Mouse (Mus musculus) heart, adult 8-10 months (tissue): ENCODE measurements around the gene 6030468B19Rik. TPM values are rescaled to one million over a fixed set of nuclear protein-coding genes. Genes with fewer than 3 reads are reported as not detected.

Source experiments
- DNase-seq: peaks from one replicate; pipeline ENCODE4 v3.0.0; 2022; ENCODE audit warnings: low spot score
- total RNA-seq, 4 experiments: library from RNA; stranded (reverse); gene quantifications; 2 replicates each; pipeline ENCODE4 v1.2.4; 2022

6030468B19Rik gene
- not detected for total RNA-seq

- no peak for DNase-seq
Measured at GRCm38 (mm10) chr11:117797511-117798159, at the start of gene 6030468B19Rik. 6030468B19Rik (plus strand) TSS chr11:117797660.

GRCm38 (mm10) chr11:117748628-117749027, 48.8 kb upstream of the 6030468B19Rik start:
- DNase-seq, result no peak

- no peak for DNase-seq
Measured at GRCm38 (mm10) chr11:117749414-117749813, 48.0 kb upstream of the 6030468B19Rik start.

- DNase-seq, result no peak
Measured at GRCm38 (mm10) chr11:117751544-117751943, 45.9 kb upstream of the 6030468B19Rik start.

- no peak for DNase-seq
Measured at GRCm38 (mm10) chr11:117755891-117756290, 41.6 kb upstream of the 6030468B19Rik start.

- DNase-seq, result no peak
Measured at GRCm38 (mm10) chr11:117759267-117759666, 38.2 kb upstream of the 6030468B19Rik start.

GRCm38 (mm10) chr11:117760374-117761119, 36.9 kb upstream of the 6030468B19Rik start:
- DNase-seq, result no peak

- no peak for DNase-seq
Measured at GRCm38 (mm10) chr11:117761801-117762200, 35.7 kb upstream of the 6030468B19Rik start.

- DNase-seq, result peak; percentile 44
Measured at GRCm38 (mm10) chr11:117762246-117762645, 35.2 kb upstream of the 6030468B19Rik start.

GRCm38 (mm10) chr11:117764319-117764718, 33.1 kb upstream of the 6030468B19Rik start:
- no peak for DNase-seq

GRCm38 (mm10) chr11:117765361-117765760, 32.1 kb upstream of the 6030468B19Rik start:
- DNase-seq, result no peak

- DNase-seq, result no peak
Measured at GRCm38 (mm10) chr11:117766275-117766674, 31.2 kb upstream of the 6030468B19Rik start.

GRCm38 (mm10) chr11:117768725-117769682, 28.5 kb upstream of the 6030468B19Rik start:
- no peak for DNase-seq

- DNase-seq, result no peak
Measured at GRCm38 (mm10) chr11:117769683-117770047, 27.8 kb upstream of the 6030468B19Rik start.

- no peak for DNase-seq
Measured at GRCm38 (mm10) chr11:117770407-117770806, 27.1 kb upstream of the 6030468B19Rik start.

GRCm38 (mm10) chr11:117772352-117772751, 25.1 kb upstream of the 6030468B19Rik start:
- no peak for DNase-seq

GRCm38 (mm10) chr11:117774925-117775324, 22.5 kb upstream of the 6030468B19Rik start:
- DNase-seq, result peak; percentile 25

- DNase-seq, result no peak
Measured at GRCm38 (mm10) chr11:117775540-117775939, 21.9 kb upstream of the 6030468B19Rik start.

- DNase-seq, result no peak
Measured at GRCm38 (mm10) chr11:117776085-117776792, 21.2 kb upstream of the 6030468B19Rik start.

GRCm38 (mm10) chr11:117777111-117777510, 20.3 kb upstream of the 6030468B19Rik start:
- DNase-seq, result no peak

- no peak for DNase-seq
Measured at GRCm38 (mm10) chr11:117778031-117778430, 19.4 kb upstream of the 6030468B19Rik start.
